Mouse (Mus musculus): ENCODE results near the gene Fgfr2. TPM values are rescaled to one million over a fixed set of nuclear protein-coding genes. Genes with fewer than 3 reads are reported as not detected.

The Fgfr2 gene
- polyA plus RNA-seq, 1 experiment from 2014 or later, result 20.3 TPM

DNA sequence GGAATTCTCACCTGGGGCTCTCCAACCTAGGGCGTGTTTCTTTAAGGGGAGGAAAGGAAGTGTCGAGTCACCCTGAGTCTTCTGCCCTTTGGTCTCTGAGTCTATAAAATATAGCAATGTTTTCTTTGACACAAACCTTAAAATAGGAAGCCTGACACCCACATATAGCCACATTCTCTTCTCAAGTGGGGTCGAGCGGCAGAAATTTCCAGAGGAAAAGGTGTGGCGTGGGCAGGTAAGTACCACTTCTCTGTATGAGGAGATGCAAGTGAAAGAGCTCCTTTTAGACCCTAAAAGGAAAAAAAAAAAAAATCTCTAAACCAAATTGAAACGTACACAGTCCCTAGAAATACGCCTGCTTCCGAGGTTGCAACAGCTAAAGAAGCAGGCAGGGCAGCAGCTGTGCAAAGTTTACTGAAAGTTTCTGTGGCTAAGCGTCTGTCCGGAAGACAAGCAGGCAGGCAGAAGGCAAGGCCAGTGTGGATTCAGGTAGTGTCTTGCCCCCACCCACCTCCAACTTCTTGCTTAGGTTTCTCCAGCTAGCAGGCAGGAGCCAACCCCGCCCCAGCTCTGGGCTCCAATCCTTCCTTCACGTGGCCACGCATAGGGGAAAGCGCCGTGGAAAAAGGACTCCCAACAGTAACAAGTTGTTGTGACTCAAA, 2477.7 kb downstream of the Fgfr2 start:
- H3K9me3 ChIP-seq (replicated peaks; ENCODE audit: control insufficient read depth, low read length), result no peaks in the 10 kb centered on the region
- H3K4me2 ChIP-seq (ENCODE audit: low read depth, low read length), result peak overlapping the region; percentile 86
- no peaks in the 10 kb centered on the region for H3K27me3 ChIP-seq (ENCODE audit: control insufficient read depth, insufficient read depth, low read length)
- H3K9ac ChIP-seq (ENCODE audit: low read length), result peak overlapping the region; percentile 98
- no peaks in the 10 kb centered on the region for H3K36me3 ChIP-seq (ENCODE audit: control insufficient read depth, insufficient read depth)
- ATAC-seq (replicated peaks; ENCODE audit: extremely low read depth, insufficient read depth, low FRiP score), result peak; percentile 37
- peaks cover 32% of the 10 kb centered on the region for H3K4me1 ChIP-seq (ENCODE audit: control insufficient read depth, insufficient read depth, low read length)
- 11% methylated on average over 15 of the region's 15 CpGs for WGBS
- peak overlapping the region; percentile 80 for H3K4me3 ChIP-seq (ENCODE audit: low read length)
- H3K27ac ChIP-seq (ENCODE audit: low read length), result peak overlapping the region; percentile 100

DNA sequence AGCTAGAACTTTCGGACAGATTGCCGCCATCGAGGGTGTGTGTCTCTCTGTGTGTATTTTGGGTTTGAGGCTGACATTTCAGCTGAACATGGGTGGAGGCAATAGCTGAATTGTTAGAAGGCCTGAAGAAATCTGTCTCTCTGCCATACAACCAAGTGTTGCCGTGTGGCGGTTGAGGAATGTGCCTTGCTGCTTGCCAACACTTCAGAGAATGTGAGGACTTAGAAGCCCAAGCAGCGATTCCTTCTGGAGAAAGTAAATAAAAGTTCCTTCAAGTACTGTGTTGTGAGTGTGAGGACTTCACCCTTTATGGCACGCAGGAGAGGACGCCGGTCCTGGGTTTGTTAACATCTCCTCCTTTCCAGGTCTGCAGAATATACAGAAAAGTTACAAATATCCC, 2482.5 kb downstream of the Fgfr2 start:
- H3K9me3 ChIP-seq (replicated peaks; ENCODE audit: control insufficient read depth, low read length), result no peaks in the 10 kb centered on the region
- no peaks in the 10 kb centered on the region for H3K27me3 ChIP-seq (ENCODE audit: control insufficient read depth, insufficient read depth, low read length)
- no peaks in the 10 kb centered on the region for H3K36me3 ChIP-seq (ENCODE audit: control insufficient read depth, insufficient read depth)
- H3K4me1 ChIP-seq (ENCODE audit: control insufficient read depth, insufficient read depth, low read length), result peaks cover 3% of the 10 kb centered on the region; the same call in 1 of the 2 replicates
- no peak for ATAC-seq (replicated peaks; ENCODE audit: extremely low read depth, insufficient read depth, low FRiP score)
- no peak overlapping the region for H3K4me3 ChIP-seq (ENCODE audit: low read length)
- WGBS, result 59% methylated on average over 9 of the region's 9 CpGs
- H3K9ac ChIP-seq (ENCODE audit: low read length), result no peak overlapping the region
- H3K4me2 ChIP-seq (ENCODE audit: low read depth, low read length), result no peak overlapping the region
- H3K27ac ChIP-seq (ENCODE audit: low read length), result no peak overlapping the region

DNA sequence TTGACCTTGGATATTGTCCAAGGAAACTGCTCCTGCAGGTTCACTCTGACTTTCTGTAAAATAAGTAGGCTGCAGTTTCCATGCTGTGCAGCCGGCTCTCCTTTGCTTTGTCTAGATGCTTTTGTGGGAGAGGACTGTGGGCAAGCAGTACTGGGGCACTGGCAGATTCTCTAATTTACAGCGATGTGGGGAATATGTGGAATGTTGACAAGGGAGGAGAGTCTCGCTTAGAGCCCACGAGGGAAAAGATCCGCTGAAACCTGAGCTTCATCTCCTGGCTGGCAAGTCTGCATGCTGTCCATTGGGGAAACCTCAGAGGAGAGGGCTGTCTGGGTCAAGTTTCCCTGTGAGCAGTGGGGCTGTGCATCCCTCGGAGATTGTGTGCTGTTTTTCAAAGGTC, 2485.3 kb downstream of the Fgfr2 start:
- H3K27me3 ChIP-seq (ENCODE audit: control insufficient read depth, insufficient read depth, low read length), result no peaks in the 10 kb centered on the region
- H3K9ac ChIP-seq (ENCODE audit: low read length), result no peak overlapping the region
- no peak overlapping the region for H3K4me2 ChIP-seq (ENCODE audit: low read depth, low read length)
- no peak for ATAC-seq (replicated peaks; ENCODE audit: extremely low read depth, insufficient read depth, low FRiP score)
- peaks cover 9% of the 10 kb centered on the region for H3K4me1 ChIP-seq (ENCODE audit: control insufficient read depth, insufficient read depth, low read length)
- H3K36me3 ChIP-seq (ENCODE audit: control insufficient read depth, insufficient read depth), result no peaks in the 10 kb centered on the region
- H3K9me3 ChIP-seq (replicated peaks; ENCODE audit: control insufficient read depth, low read length), result no peaks in the 10 kb centered on the region
- H3K27ac ChIP-seq (ENCODE audit: low read length), result no peak overlapping the region
- WGBS, result 37% methylated on average over 6 of the region's 6 CpGs
- H3K4me3 ChIP-seq (ENCODE audit: low read length), result no peak overlapping the region

DNA sequence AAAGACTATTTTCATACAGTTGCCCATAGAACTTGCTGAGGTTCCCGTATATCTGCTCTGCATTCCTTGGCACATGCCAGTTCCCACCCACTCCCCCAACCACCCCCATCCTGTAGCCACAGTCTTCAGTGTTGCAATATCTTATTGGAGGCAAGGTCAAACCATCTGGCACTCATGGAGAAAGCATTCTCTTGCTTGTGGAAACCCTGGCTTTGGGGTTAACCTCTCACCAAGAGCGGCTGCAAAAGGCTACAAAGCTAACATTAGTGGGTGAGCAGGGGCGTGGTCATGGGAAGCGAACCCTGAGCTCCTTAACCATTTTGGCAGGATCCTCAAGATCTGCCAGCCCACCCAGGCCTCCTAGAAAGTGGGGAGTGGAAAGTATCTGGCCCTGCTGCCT, 2486.2 kb downstream of the Fgfr2 start:
- Histone ChIP-seq H3K27ac (ENCODE audit: low read length) (no peak overlapping the region), H3K4me2 (ENCODE audit: low read depth, low read length) (no peak overlapping the region), H3K36me3 (ENCODE audit: control insufficient read depth, insufficient read depth) (no peaks in the 10 kb centered on the region), H3K4me3 (ENCODE audit: low read length) (no peak overlapping the region), H3K9me3 (replicated peaks; ENCODE audit: control insufficient read depth, low read length) (no peaks in the 10 kb centered on the region), H3K9ac (ENCODE audit: low read length) (no peak overlapping the region), H3K27me3 (ENCODE audit: control insufficient read depth, insufficient read depth, low read length) (no peaks in the 10 kb centered on the region), H3K4me1 (ENCODE audit: control insufficient read depth, insufficient read depth, low read length) (peaks cover 15% of the 10 kb centered on the region)
- 73% methylated on average over 4 of the region's 4 CpGs for WGBS
- no peak for ATAC-seq (replicated peaks; ENCODE audit: extremely low read depth, insufficient read depth, low FRiP score)

DNA sequence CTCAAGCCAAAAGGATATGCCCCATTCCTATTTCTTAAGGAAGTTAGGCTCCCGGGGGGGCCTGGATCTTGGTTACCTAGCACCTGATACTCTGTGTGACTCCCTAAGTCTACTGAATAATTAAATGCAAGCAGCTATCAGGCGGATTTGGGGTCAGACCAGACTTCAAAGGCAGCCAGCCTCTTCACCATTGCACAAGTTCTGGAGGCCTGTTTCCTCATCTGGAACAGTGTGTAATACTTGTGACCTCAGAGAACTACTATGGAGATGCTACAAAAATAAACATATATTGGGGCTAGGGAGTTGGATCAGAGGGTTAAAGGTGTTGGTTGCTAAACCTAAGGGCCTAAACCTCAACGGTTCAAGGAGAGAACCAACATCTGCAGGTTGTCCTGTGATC, 2486.9 kb downstream of the Fgfr2 start:
- Histone ChIP-seq H3K4me1 (ENCODE audit: control insufficient read depth, insufficient read depth, low read length) (peaks cover 21% of the 10 kb centered on the region), H3K9ac (ENCODE audit: low read length) (no peak overlapping the region), H3K9me3 (replicated peaks; ENCODE audit: control insufficient read depth, low read length) (no peaks in the 10 kb centered on the region), H3K4me2 (ENCODE audit: low read depth, low read length) (no peak overlapping the region), H3K27ac (ENCODE audit: low read length) (no peak overlapping the region), H3K36me3 (ENCODE audit: control insufficient read depth, insufficient read depth) (no peaks in the 10 kb centered on the region), H3K27me3 (ENCODE audit: control insufficient read depth, insufficient read depth, low read length) (no peaks in the 10 kb centered on the region), H3K4me3 (ENCODE audit: low read length) (no peak overlapping the region)
- 75% methylated on average over 3 of the region's 3 CpGs for WGBS
- ATAC-seq (replicated peaks; ENCODE audit: extremely low read depth, insufficient read depth, low FRiP score), result no peak

DNA sequence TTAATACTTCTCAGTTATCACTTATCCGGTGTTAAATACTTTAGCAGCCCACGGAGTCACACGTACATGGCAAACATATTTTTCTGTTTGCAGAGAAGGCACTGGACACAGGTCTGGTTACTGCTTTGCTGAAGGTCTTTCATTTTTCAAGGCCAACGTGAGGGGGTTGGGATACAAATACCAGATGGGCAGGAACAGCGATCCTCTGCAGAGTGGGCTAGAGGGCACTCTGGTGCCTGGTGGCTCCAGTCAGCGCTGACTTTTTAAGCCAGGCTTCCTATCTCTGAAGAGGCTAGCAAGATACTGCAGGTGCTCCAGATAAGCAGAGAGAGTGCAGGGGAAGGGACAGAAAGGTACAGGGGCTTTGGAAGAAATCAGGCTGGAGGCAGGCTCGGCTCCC, 2487.9 kb downstream of the Fgfr2 start:
- peaks cover 23% of the 10 kb centered on the region for H3K4me1 ChIP-seq (ENCODE audit: control insufficient read depth, insufficient read depth, low read length)
- WGBS, result 27% methylated on average over 7 of the region's 7 CpGs
- H3K4me2 ChIP-seq (ENCODE audit: low read depth, low read length), result no peak overlapping the region
- H3K9ac ChIP-seq (ENCODE audit: low read length), result 0 out of 2 replicates have a peak overlapping the region, but pooled peaks have one; percentile 9
- H3K27ac ChIP-seq (ENCODE audit: low read length), result no peak overlapping the region
- H3K4me3 ChIP-seq (ENCODE audit: low read length), result no peak overlapping the region
- no peaks in the 10 kb centered on the region for H3K27me3 ChIP-seq (ENCODE audit: control insufficient read depth, insufficient read depth, low read length)
- no peaks in the 10 kb centered on the region for H3K9me3 ChIP-seq (replicated peaks; ENCODE audit: control insufficient read depth, low read length)
- ATAC-seq (replicated peaks; ENCODE audit: extremely low read depth, insufficient read depth, low FRiP score), result no peak
- no peaks in the 10 kb centered on the region for H3K36me3 ChIP-seq (ENCODE audit: control insufficient read depth, insufficient read depth)

DNA sequence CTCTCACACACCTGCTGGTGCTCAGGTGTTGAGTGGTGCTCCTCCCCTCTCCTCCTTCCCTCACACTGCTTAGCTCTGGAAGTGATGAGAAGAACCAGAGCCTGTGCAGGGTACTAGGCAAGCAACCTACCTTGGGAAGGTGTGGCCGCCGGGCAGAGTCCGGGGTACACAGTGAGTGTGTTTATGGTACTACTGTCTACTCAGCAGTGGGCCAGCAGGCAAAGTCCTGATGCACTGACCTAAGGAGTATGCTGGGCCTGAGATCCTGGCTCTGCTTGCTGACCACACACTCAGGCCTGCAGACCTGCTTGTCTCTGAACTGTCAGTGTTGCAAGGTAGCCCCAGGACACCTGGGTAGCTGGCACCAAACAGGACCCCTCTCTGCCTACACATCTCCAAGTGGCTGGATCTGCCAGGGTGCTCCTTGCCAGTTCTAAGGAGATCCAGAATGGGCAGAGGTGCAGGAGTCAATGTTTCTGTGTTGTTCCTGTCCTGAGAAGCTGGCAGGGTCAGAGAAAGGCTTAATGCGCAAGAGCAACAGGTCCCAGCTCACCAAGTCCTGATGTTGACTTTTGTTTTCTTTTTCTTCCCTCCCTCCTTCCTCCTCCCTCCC, 2488.8 kb downstream of the Fgfr2 start:
- H3K27ac ChIP-seq (ENCODE audit: low read length), result no peak overlapping the region
- H3K4me1 ChIP-seq (ENCODE audit: control insufficient read depth, insufficient read depth, low read length), result peaks cover 23% of the 10 kb centered on the region
- no peak overlapping the region for H3K4me2 ChIP-seq (ENCODE audit: low read depth, low read length)
- ATAC-seq (replicated peaks; ENCODE audit: extremely low read depth, insufficient read depth, low FRiP score), result no peak
- H3K9me3 ChIP-seq (replicated peaks; ENCODE audit: control insufficient read depth, low read length), result no peaks in the 10 kb centered on the region
- WGBS, result 85% methylated on average over 4 of the region's 4 CpGs
- H3K36me3 ChIP-seq (ENCODE audit: control insufficient read depth, insufficient read depth), result no peaks in the 10 kb centered on the region
- peak overlapping the region; percentile 15; the same call in 1 of the 2 replicates for H3K9ac ChIP-seq (ENCODE audit: low read length)
- H3K27me3 ChIP-seq (ENCODE audit: control insufficient read depth, insufficient read depth, low read length), result no peaks in the 10 kb centered on the region
- H3K4me3 ChIP-seq (ENCODE audit: low read length), result no peak overlapping the region

DNA sequence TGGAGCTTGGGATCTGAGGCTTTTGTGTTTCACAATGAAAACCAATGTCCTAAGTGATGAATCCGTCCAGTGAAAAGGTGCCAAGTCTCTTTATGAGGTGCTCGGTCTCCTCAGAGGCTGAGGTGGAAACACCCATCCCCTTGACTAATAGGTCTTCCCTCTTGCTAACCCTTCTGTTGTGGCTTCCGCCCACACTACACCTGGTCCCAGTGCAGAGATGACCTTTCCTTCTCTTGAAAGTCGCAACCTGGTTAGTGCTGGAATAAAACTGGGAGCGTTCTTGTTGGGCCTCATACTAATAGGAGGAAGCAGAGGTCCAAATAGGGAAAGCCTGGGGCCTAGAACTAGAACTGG, 2490.8 kb downstream of the Fgfr2 start:
- Histone ChIP-seq H3K36me3 (ENCODE audit: control insufficient read depth, insufficient read depth) (no peaks in the 10 kb centered on the region), H3K4me1 (ENCODE audit: control insufficient read depth, insufficient read depth, low read length) (peaks cover 35% of the 10 kb centered on the region), H3K9ac (ENCODE audit: low read length) (no peak overlapping the region), H3K4me3 (ENCODE audit: low read length) (no peak overlapping the region), H3K27ac (ENCODE audit: low read length) (peak overlapping the region; percentile 17; the same call in 1 of the 2 replicates), H3K4me2 (ENCODE audit: low read depth, low read length) (no peak overlapping the region), H3K27me3 (ENCODE audit: control insufficient read depth, insufficient read depth, low read length) (no peaks in the 10 kb centered on the region), H3K9me3 (replicated peaks; ENCODE audit: control insufficient read depth, low read length) (no peaks in the 10 kb centered on the region)
- WGBS, result 91% methylated on average over 5 of the region's 5 CpGs
- ATAC-seq (replicated peaks; ENCODE audit: extremely low read depth, insufficient read depth, low FRiP score), result no peak

DNA sequence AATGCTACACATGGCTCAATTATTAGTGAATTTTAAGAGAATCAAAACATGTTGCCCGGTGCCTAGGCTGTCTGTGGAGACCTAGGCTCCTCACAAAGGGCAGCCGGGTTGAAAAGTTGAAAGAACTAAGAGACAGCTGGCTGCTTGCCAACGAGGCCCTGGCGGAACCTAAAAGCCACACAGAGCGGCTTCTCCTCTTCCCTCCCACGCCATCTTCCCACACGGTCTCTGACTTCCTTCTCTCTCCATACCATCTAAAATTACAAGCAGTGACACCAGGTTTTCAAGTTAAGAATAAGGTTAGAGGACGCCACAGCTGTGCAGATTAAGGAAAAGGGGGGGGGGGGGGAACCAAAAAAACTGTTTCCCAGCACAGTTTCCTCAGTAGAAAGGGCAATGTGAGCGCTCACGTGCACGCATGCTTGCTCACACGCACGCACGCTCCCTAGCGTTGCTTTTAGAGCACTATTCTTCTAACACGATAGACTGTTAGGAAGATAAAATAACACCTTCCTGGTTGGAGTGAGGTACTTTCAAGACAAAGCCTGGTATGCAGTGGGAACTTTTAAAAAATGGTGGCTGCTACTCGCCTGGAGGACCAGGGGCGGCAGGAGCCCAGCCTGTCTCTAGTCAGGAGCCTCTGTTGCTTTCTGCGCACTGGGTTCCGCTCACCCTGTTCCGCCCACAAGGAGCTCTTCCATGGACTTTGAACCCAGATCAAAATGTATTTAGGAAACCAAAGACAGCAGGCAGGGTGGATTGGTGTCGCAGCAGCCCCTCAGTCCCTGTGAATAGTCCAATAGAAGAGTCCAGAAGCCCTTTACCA, 2491.4 kb downstream of the Fgfr2 start:
- WGBS, result 47% methylated on average over 22 of the region's 22 CpGs
- Histone ChIP-seq H3K9ac (ENCODE audit: low read length) (no peak overlapping the region), H3K27me3 (ENCODE audit: control insufficient read depth, insufficient read depth, low read length) (no peaks in the 10 kb centered on the region), H3K27ac (ENCODE audit: low read length) (peak overlapping the region; percentile 72), H3K4me3 (ENCODE audit: low read length) (no peak overlapping the region), H3K4me1 (ENCODE audit: control insufficient read depth, insufficient read depth, low read length) (peaks cover 35% of the 10 kb centered on the region), H3K4me2 (ENCODE audit: low read depth, low read length) (peak overlapping the region; percentile 39), H3K9me3 (replicated peaks; ENCODE audit: control insufficient read depth, low read length) (no peaks in the 10 kb centered on the region), H3K36me3 (ENCODE audit: control insufficient read depth, insufficient read depth) (no peaks in the 10 kb centered on the region)
- ATAC-seq (replicated peaks; ENCODE audit: extremely low read depth, insufficient read depth, low FRiP score), result peak; percentile 62; the same call in 1 of the 2 replicates
